Mouse (Mus musculus): ENCODE data around the gene Zfp414. TPM values are rescaled to one million over a fixed set of nuclear protein-coding genes. Genes with fewer than 3 reads are reported as not detected.

Zfp414 gene
- polyA plus RNA-seq, 1 experiment from 2014 or later = 56.6 TPM

DNA sequence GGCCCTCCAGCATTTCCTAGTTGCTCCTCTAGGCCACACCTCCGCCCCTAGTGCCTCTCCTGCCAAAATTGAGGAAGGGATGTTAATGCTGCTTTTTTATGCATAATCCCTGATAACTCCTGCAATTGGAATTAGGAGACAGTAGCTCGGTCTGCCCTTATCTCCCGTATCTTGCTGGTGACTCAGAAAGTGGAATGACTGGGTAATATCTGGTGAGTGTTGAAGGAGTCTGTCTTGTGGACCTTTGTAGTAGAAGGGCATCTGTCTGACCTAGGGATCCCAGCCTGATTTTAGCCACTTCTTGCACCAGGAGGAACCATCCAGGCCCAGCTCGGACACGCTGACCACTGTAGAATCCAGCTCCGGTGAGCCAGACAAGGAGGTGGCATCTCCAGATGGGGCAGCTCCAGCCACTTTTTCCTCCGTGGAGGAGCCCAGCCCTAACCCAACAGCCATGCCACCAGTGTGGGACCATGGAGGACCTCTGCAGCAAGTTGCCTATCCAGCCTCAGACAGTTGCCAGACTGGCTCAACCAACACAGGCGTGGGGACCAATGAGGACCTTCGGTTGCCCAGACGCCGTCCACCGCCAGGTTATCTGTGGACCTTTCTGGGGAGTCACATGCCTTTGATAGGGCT is 716 bp downstream of the Zfp414 start:
- peak overlapping the region; percentile 80 for H3K4me2 ChIP-seq
- H3K27me3 ChIP-seq = no peaks in the 10 kb centered on the region
- peak overlapping the region; percentile 66 for H3K4me3 ChIP-seq (replicated peaks)
- no peaks in the 10 kb centered on the region for H3K9me3 ChIP-seq (replicated peaks)
- H3K9ac ChIP-seq = peak overlapping the region; percentile 70
- peak overlapping the region; percentile 99 for H3K27ac ChIP-seq
- peaks cover 22% of the 10 kb centered on the region for H3K36me3 ChIP-seq
- 71% methylated on average over 12 of the region's 12 CpGs for WGBS
- peaks cover 19% of the 10 kb centered on the region for H3K4me1 ChIP-seq
- ATAC-seq (replicated peaks; ENCODE audit: low FRiP score) = peak; percentile 27

DNA sequence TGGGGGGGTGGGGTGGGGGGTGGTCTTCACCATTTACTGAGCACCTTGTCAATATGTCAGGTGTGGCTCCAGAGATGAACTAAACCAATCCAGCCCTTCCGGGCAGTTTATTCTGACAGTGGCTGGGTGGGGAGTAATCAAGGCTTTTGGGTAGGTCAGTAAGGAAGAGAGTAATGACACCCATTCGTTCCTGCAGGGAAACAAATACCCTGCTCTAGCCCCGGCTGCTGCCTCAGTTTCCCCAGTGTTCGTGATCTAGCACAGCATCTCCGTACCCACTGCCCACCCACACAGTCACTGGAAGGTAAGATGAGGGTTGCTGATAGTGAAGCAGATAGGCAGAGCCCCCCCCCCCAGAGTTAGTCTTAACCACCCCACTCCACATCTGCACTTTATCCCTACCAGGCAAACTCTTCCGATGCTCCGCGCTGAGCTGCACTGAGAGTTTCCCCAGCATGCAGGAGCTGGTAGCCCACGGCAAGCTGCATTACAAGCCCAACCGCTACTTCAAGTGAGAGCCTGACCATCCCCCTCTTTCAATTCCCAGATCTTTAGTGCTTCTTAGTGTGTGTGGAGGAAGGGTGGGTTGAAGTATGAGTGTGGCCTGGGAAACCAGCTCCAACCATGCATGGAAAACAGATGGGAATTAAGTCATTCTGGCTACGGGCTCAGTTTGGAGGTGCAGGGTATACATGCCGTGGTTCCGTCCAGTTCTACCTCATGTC is 1.4 kb downstream of the Zfp414 start:
- Histone ChIP-seq H3K27me3 (no peaks in the 10 kb centered on the region), H3K4me3 (replicated peaks) (no peak overlapping the region), H3K4me2 (peak overlapping the region; percentile 80), H3K9me3 (replicated peaks) (no peaks in the 10 kb centered on the region), H3K4me1 (peaks cover 19% of the 10 kb centered on the region), H3K9ac (no peak overlapping the region), H3K36me3 (peaks cover 22% of the 10 kb centered on the region), H3K27ac (no peak overlapping the region)
- 69% methylated on average over 13 of the region's 13 CpGs for WGBS
- no peak for ATAC-seq (replicated peaks; ENCODE audit: low FRiP score)

DNA sequence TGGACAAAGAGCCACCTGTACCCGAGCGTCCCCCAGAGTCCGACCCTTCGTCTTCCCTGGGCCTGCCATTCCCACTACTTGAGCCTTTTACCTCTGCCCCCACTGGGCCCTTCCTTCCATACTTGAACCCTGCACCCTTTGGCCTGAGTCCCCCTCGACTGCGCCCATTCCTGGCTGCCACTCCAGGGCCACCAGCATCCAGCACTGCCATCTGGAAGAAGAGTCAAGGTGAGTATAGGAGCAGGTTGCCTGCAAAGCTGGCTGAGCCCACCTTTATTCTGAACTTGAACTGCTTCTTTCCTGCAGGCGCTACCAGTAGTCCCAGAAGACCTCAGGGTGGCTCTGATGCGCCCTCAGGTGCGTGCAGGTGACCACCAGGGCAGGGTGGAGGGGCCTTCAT is 2.3 kb downstream of the Zfp414 start:
- ATAC-seq (replicated peaks; ENCODE audit: low FRiP score) = no peak
- WGBS = 91% methylated on average over 9 of the region's 9 CpGs
- no peak overlapping the region for H3K27ac ChIP-seq

DNA sequence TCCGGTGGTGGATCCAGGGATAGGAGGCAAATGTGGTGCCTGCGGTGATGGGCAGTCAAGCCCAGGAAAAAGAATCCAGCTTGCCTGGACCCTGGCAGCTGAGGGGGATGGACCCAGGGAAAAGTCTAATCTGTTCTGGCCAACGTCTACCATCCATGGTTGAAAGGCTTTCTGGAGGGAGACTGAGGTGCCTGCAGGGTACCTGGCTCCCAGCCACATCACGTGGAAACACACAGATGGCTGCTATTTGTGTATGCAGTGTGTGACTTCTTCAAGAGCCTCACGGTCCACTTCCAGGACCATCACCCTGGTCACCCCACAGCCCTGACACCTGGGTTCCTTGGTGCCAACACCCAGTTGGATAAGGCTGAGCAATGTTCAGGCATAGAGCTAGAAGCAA is 2.9 kb downstream of the Zfp414 start:
- Histone ChIP-seq H3K36me3 (peaks cover 27% of the 10 kb centered on the region), H3K27ac (no peak overlapping the region), H3K9me3 (replicated peaks) (no peaks in the 10 kb centered on the region), H3K9ac (no peak overlapping the region), H3K4me2 (no peak overlapping the region), H3K4me1 (peaks cover 19% of the 10 kb centered on the region), H3K4me3 (replicated peaks) (no peak overlapping the region), H3K27me3 (no peaks in the 10 kb centered on the region)
- no peak for ATAC-seq (replicated peaks; ENCODE audit: low FRiP score)
- WGBS = 82% methylated on average over 5 of the region's 5 CpGs

More for the DNA sequence above, 2.3 kb downstream of the Zfp414 start:
- Histone ChIP-seq H3K4me2 (no peak overlapping the region), H3K4me1 (peaks cover 19% of the 10 kb centered on the region), H3K9me3 (replicated peaks) (no peaks in the 10 kb centered on the region), H3K9ac (no peak overlapping the region), H3K4me3 (replicated peaks) (no peak overlapping the region), H3K36me3 (peaks cover 27% of the 10 kb centered on the region), H3K27me3 (no peaks in the 10 kb centered on the region)

DNA sequence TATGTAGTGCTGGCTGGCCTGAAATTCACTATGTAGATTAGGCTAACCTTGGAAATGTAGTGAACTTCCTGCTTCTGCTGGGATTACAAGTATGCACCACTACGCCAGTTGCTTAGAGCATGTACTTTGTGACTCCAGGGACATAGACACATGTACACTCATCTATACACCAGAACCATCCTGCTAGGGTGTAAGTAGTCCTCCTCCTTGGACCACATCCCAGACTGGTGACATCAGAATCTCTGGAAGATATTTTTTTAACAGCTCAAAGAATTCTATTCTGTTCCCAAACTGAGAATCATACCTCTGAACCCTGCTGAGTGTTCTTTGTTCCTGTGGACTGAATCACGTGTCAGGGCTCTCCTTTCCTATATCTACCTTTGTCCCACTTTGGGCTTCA is 8.1 kb downstream of the Zfp414 start:
- Histone ChIP-seq H3K27ac (no peak overlapping the region), H3K27me3 (no peaks in the 10 kb centered on the region), H3K4me2 (no peak overlapping the region), H3K4me3 (replicated peaks) (no peak overlapping the region), H3K36me3 (peaks cover 27% of the 10 kb centered on the region), H3K4me1 (no peaks in the 10 kb centered on the region), H3K9me3 (replicated peaks) (no peaks in the 10 kb centered on the region), H3K9ac (no peak overlapping the region)
- WGBS = 81% methylated on average over 2 of the region's 2 CpGs
- ATAC-seq (replicated peaks; ENCODE audit: low FRiP score) = no peak

DNA sequence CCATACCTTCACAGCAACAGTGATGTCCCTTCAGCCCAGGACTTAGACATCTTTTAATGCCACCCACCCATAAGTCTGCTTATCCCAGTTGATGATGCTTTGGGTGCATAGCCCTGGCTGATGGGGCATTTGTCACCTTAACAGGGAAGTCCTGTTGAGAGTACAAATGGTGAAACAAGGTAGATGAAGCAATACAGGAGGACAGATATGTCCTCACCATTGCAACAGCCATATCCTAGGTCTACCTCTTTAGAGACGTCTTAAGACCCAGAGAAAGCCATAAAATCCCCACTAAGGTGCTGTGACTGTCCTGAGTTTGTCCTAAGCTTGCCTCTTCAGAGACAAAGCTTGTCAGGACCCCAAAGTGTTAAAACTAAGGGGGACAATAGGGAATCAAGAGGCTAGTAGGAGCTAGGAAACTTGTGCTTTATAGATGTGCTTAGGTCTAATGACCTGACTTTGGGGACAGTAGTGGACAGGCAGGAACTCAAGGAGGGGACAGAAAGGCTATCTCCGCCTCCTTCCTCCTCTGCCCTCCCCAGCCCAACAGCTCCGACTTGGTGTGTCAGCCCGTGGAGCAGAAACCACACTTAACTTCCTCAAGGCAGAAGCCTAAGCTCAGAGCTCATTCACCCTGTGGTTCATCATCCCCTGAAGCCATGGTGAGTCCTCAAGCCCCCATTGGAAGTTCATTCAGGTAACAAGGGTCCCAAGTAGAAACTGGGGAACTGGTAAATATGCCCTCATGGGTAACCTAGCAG is 8.8 kb downstream of the Zfp414 start, which contains the start of gene Pram1:
TSS of gene Pram1 (plus strand) at position 541 of the 761 bp plus-strand sequence.
- H3K27ac ChIP-seq = no peak within 1 kb of the TSS
- H3K4me2 ChIP-seq = no peak within 1 kb of the TSS
- no peaks in the 10 kb centered on the region for H3K27me3 ChIP-seq
- H3K9ac ChIP-seq = no peak within 1 kb of the TSS
- no peaks in the 10 kb centered on the region for H3K9me3 ChIP-seq (replicated peaks)
- no peak within 1 kb of the TSS for H3K4me3 ChIP-seq (replicated peaks)
- ATAC-seq (replicated peaks; ENCODE audit: low FRiP score) = no peak
- WGBS = 73% methylated on average over 4 of the region's 4 CpGs
- H3K36me3 ChIP-seq = peaks cover 23% of the 10 kb centered on the region; the same call in 1 of the 2 replicates
- H3K4me1 ChIP-seq = no peaks in the 10 kb centered on the region

DNA sequence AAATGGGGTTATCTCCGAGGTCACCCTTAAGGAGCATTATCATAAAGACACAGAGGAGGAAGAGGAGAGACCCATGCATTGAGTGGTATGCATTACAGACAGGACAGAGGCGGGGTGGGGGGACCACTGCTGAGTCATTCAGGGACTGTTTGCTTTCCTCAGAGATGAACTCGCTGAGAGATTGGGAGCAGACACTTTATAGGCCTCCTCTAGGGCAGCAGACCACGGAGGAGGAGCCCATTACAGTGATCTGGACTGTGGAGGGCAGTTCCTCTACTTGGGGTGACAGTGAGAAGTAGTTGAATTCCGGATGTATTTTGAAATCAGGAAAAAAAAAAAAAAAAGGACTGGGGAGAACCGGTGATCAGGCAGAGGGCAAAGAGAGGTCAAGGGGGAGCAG is 10.9 kb downstream of the Zfp414 start:
- no peak overlapping the region for H3K9ac ChIP-seq
- H3K4me2 ChIP-seq = no peak overlapping the region
- 64% methylated on average over 6 of the region's 6 CpGs for WGBS
- no peaks in the 10 kb centered on the region for H3K9me3 ChIP-seq (replicated peaks)
- no peaks in the 10 kb centered on the region for H3K27me3 ChIP-seq
- ATAC-seq (replicated peaks; ENCODE audit: low FRiP score) = peak; percentile 44; the same call in 1 of the 2 replicates
- H3K4me1 ChIP-seq = no peaks in the 10 kb centered on the region
- peaks cover 36% of the 10 kb centered on the region for H3K36me3 ChIP-seq
- H3K27ac ChIP-seq = no peak overlapping the region
- no peak overlapping the region for H3K4me3 ChIP-seq (replicated peaks)

DNA sequence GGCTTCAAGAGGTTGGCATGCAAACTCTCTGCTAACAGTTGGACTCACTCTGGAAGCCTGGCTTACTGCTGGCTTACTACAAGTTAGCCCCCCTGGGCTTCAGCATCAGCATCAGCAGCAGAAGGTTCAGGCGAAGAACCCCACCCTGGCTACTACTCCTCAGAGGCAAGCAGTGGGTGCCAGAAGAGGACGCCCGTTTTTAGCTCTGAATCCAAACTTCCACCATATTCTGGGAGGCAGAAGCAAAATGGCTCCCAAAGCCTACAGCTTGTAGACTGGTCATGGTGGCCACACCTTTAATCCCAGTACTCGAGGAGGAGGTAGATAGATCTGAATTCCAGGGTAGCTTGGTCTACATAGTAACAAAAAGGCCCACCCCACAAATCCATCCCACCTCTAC is 15.2 kb downstream of the Zfp414 start:
- no peak overlapping the region for H3K27ac ChIP-seq
- no peak for ATAC-seq (replicated peaks; ENCODE audit: low FRiP score)
- H3K36me3 ChIP-seq = peaks cover 66% of the 10 kb centered on the region
- H3K27me3 ChIP-seq = no peaks in the 10 kb centered on the region
- H3K4me1 ChIP-seq = no peaks in the 10 kb centered on the region
- H3K4me2 ChIP-seq = no peak overlapping the region
- WGBS = 92% methylated on average over 4 of the region's 4 CpGs
- no peaks in the 10 kb centered on the region for H3K9me3 ChIP-seq (replicated peaks)
- H3K9ac ChIP-seq = no peak overlapping the region
- H3K4me3 ChIP-seq (replicated peaks) = no peak overlapping the region

DNA sequence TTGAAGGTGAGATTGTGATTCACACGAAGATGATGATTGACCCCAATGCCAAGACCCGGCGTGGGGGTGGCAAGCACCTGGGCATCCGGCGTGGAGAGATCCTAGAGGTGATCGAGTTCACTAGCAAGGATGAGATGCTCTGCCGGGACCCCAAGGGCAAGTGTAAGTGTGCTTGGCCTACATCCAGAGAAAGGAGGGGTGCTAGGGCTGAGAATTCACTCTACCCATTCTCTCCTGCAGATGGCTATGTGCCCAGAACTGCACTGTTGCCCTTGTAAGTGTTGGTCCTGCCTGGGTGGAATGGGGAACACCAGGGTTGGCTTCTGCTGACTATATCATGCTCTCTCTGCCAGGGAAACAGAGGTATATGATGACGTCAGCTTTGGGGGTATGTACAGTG is 16.2 kb downstream of the Zfp414 start:
- no peak overlapping the region for H3K27ac ChIP-seq
- H3K9ac ChIP-seq = no peak overlapping the region
- ATAC-seq (replicated peaks; ENCODE audit: low FRiP score) = no peak
- 92% methylated on average over 8 of the region's 8 CpGs for WGBS
- no peaks in the 10 kb centered on the region for H3K4me1 ChIP-seq
- H3K4me3 ChIP-seq (replicated peaks) = no peak overlapping the region
- H3K36me3 ChIP-seq = peaks cover 76% of the 10 kb centered on the region
- H3K27me3 ChIP-seq = no peaks in the 10 kb centered on the region
- no peak overlapping the region for H3K4me2 ChIP-seq
- no peaks in the 10 kb centered on the region for H3K9me3 ChIP-seq (replicated peaks)

DNA sequence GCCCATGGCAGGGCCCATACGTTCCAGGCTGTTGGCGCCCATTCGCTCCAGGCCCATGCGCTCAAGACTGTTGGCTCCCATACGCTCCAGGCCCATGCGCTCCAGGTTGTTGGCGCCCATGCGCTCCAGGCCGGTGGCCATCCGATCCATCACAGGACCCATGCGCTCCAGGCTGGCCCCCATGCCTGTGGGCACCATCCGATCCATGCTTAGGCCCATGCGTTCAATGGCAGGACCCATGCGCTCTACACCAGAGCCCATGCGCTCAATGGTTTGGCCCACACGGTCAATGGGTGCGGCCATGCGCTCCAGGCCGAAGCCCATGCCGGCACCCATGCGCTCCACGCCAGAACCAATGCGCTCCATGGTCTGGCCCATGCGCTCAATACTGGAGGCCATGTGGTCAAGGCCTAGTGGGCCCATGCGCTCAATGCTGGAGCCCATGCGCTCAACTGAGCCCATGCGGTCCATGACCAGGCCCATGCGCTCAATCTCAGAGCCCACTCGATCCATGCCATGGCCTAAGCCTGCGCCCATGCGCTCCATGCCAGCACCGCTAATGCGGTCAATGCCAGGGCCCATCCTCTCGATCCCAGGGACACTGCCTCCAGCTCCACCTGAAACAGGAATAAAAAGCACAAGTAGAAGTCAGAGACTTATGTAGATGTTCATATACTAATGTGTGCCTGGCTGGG is 21.0 kb downstream of the Zfp414 start:
- Histone ChIP-seq H3K9ac (no peak overlapping the region), H3K27ac (no peak overlapping the region), H3K4me2 (no peak overlapping the region), H3K9me3 (replicated peaks) (no peaks in the 10 kb centered on the region), H3K4me1 (no peaks in the 10 kb centered on the region), H3K4me3 (replicated peaks) (no peak overlapping the region), H3K27me3 (no peaks in the 10 kb centered on the region), H3K36me3 (peaks cover 97% of the 10 kb centered on the region)
- peak; percentile 64; the same call in 1 of the 2 replicates for ATAC-seq (replicated peaks; ENCODE audit: low FRiP score)
- WGBS = 97% methylated on average over 34 of the region's 34 CpGs

DNA sequence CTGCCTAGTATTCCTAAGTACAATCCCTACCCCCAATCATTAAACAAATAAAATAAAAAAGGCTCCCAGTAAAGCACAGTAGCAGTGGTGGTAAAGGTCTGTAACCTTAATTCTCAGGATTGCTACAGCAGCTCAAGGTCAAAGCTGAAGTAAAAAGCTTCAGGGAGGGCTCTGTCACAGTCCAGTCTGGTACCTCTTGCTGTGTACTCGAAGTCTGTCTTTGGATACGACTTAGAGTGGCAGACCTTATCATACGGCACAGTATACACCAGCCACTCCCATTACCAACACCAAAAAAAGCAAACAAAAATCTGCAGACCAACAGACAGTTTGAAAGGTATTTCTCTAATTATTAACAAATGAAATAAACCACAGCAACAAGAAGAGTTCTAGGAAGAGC is 37.9 kb downstream of the Zfp414 start:
- 0 out of 2 replicates have a peak, but pooled peaks cover 2% of the 10 kb centered on the region for H3K4me1 ChIP-seq
- ATAC-seq (replicated peaks; ENCODE audit: low FRiP score) = no peak
- H3K27ac ChIP-seq = no peak overlapping the region
- H3K4me2 ChIP-seq = no peak overlapping the region
- no peak overlapping the region for H3K4me3 ChIP-seq (replicated peaks)
- H3K9ac ChIP-seq = no peak overlapping the region
- H3K9me3 ChIP-seq (replicated peaks) = no peaks in the 10 kb centered on the region
- peaks cover 67% of the 10 kb centered on the region for H3K36me3 ChIP-seq
- WGBS = 91% methylated on average over 3 of the region's 3 CpGs
- H3K27me3 ChIP-seq = no peaks in the 10 kb centered on the region
